Mouse (Mus musculus) liver, adult 2 months (tissue): ENCODE results near the gene Slc2a4.

Experiments used
- CTCF ChIP-seq: fragments of 200-500 bp; IDR thresholded peaks from 2 replicates; pipeline ENCODE4 v1.5.1; 2011; ENCODE audit warnings: low read depth, low read length, control low read depth
- POLR2A ChIP-seq: fragments of 200-500 bp; IDR thresholded peaks from 2 replicates; pipeline ENCODE4 v1.6.1; 2011; ENCODE audit warnings: low read length, control low read depth; ENCODE audit not compliant: insufficient read depth; ENCODE audit errors: extremely low read depth

- peak; percentile 86 for TF ChIP-seq POLR2A
- TF ChIP-seq CTCF, result peak; percentile 63
Observed at GRCm38 (mm10) chr11:69921114-69922011, 26.6 kb downstream of the Slc2a4 start, which contains the start of gene Eif5a.
